ENCODE assay signal across 16 mouse cellular contexts in the genomic region with DNA sequence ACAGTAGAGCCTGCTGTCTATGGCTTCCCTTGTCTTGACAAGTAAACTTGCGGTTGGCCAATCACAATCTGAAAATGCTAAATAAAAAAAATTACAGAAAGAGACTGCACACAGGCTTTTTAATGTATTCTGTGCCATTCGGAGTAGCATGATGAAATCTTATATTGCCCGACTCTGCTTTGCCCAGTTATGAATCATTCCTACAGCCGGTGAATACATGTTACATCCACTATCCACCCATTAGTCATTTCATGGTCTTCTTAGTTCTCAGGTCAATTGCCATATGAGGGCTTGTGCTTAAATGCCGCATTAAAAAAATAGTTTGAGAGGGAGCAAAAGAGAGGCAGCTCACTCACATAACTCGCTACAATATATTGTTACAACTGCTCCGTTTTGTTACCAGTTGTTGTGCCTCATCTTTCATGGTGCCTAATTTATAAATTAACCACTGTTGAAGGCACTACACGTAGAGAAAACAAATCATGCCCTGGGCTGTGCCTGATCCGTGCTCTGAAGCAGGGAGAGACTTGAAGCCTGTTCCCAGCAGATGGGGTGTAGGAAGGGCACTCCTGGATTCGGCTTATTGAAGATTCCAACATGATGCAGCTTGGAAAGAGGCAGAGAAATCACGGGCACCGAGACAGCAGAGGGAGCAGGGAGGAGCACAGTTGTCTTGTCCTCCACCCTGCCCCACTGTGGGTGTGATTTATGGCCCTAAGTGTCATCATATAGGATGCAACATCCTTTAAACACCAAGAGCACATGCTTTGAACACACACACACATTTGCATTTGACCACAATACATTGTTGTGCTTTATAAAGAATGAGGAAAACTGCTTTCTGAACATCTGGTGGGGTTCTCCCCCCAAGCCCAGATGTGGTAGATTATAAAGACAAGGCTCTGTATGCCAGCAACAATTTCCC.
DNase-seq lines count a peak whose midpoint lies in the region; ATAC-seq and TF ChIP-seq lines count a peak whose summit lies in the region.
"Had no signal": no experiment of that assay in that cellular context is flagged by ENCODE, and none has a peak within 500 bp of the region (broad histone marks: within the 10 kb centered on the region; RNA-seq: fewer than 3 reads in every experiment).

No protein-coding gene starts in this region.

- DNase-seq in layer of hippocampus, adult 11-12 months (ENCODE audit: low spot score), result peak; percentile 36
- DNase-seq in layer of hippocampus, postnatal 10 days (ENCODE audit: low spot score in 2 of 2), result no peak
- peak; percentile 80 for DNase-seq in NIH3T3 (ENCODE audit: low read depth)
- no peak for DNase-seq in heart, embryonic 10.5 days (ENCODE audit: low spot score)
- DNase-seq in cerebellum, adult 11 months, result no peak
- DNase-seq: cerebellum, adult 9-10 months; embryo, embryonic 11 days; gastrocnemius, postnatal 36 days; kidney, postnatal 14 days; spleen, adult 18-20 months had no signal

- no peak for TF ChIP-seq CTCF in embryonic fibroblast, embryonic 13.5 days (IDR thresholded peaks at IDR 0.05; ENCODE audit: borderline replicate concordance, insufficient read depth, low read length)

- no peaks in the 10 kb centered on the region for H3K36me3 ChIP-seq in neural tube, embryonic 13.5 days
- H3K36me3 ChIP-seq in heart, embryonic 10.5 days, result no peaks in the 10 kb centered on the region
- H3K36me3 ChIP-seq: forebrain, embryonic 10.5 days; liver, embryonic 12.5 days had no signal

- H3K27me3 ChIP-seq in neural tube, embryonic 13.5 days, result no peaks in the 10 kb centered on the region
- H3K27me3 ChIP-seq in heart, embryonic 10.5 days (ENCODE audit: insufficient read depth, poor library complexity, severe bottlenecking), result peaks cover 15% of the 10 kb centered on the region; the same call in 1 of the 2 replicates
- H3K27me3 ChIP-seq: liver, embryonic 12.5 days had no signal

- TF ChIP-seq POLR2A in embryonic fibroblast, embryonic 13.5 days (IDR thresholded peaks at IDR 0.05; ENCODE audit: low read depth, low read length), result no peak

- H3K4me3 ChIP-seq in embryonic fibroblast, embryonic 13.5 days (ENCODE audit: insufficient read depth, low read length), result no peak overlapping the region
- H3K4me3 ChIP-seq in neural tube, embryonic 13.5 days, result no peak overlapping the region
- H3K4me3 ChIP-seq in heart, embryonic 10.5 days, result no peak overlapping the region
- H3K4me3 ChIP-seq: forebrain, embryonic 10.5 days; liver, embryonic 12.5 days; megakaryocyte, embryonic 14.5 days had no signal

- no peak overlapping the region for H3K4me2 ChIP-seq in neural tube, embryonic 13.5 days
- H3K4me2 ChIP-seq: liver, embryonic 12.5 days had no signal

- no peaks in the 10 kb centered on the region for H3K9me3 ChIP-seq in neural tube, embryonic 13.5 days
- H3K9me3 ChIP-seq in heart, embryonic 10.5 days, result no peaks in the 10 kb centered on the region
- H3K9me3 ChIP-seq: forebrain, embryonic 10.5 days; liver, embryonic 12.5 days had no signal

- peaks cover 4% of the 10 kb centered on the region; the same call in 1 of the 2 replicates for H3K4me1 ChIP-seq in embryonic fibroblast, embryonic 13.5 days (ENCODE audit: control insufficient read depth, insufficient read depth, low read length)
- H3K4me1 ChIP-seq in neural tube, embryonic 13.5 days (replicated peaks), result peaks cover 35% of the 10 kb centered on the region
- H3K4me1 ChIP-seq in heart, embryonic 10.5 days, result peaks cover 4% of the 10 kb centered on the region
- H3K4me1 ChIP-seq: liver, embryonic 12.5 days; megakaryocyte, embryonic 14.5 days had no signal

- WGBS in neural tube, embryonic 13.5 days, result 54% methylated on average over 12 of the region's 12 CpGs
- 83% methylated on average over 12 of the region's 12 CpGs for WGBS in heart, embryonic 10.5 days

- H3K27ac ChIP-seq in embryonic fibroblast, embryonic 13.5 days (ENCODE audit: insufficient read depth, low read length), result peak overlapping the region; percentile 21; the same call in 1 of the 2 replicates
- peak overlapping the region; percentile 74 for H3K27ac ChIP-seq in neural tube, embryonic 13.5 days (replicated peaks)
- no peak overlapping the region for H3K27ac ChIP-seq in heart, embryonic 10.5 days
- H3K27ac ChIP-seq: forebrain, embryonic 10.5 days; liver, embryonic 12.5 days had no signal

- H3K9ac ChIP-seq in neural tube, embryonic 13.5 days, result no peak overlapping the region
- H3K9ac ChIP-seq: liver, embryonic 12.5 days had no signal

- ATAC-seq in neural tube, embryonic 13.5 days (ENCODE audit: low read depth), result no peak
- ATAC-seq: intestine, postnatal 0 days; liver, embryonic 12.5 days had no signal

Comparison
In these comparisons a context has a peak if more than half of its experiments do, and no peak if none do; other contexts are left out.
1. DNase-seq: peak in layer of hippocampus, adult 11-12 months (single experiment) and NIH3T3 (single experiment); none in layer of hippocampus, postnatal 10 days (0 of 2), heart, embryonic 10.5 days (single experiment) and cerebellum, adult 11 months (single experiment).